Mouse (Mus musculus) lung, postnatal 14 days (tissue): ENCODE results near the gene Hist1h3b.
"Not testable (repeated sequence)": the region's sequence is repeated elsewhere in the genome, so short reads cannot be mapped to it uniquely, and the experiment has no call there.

Experiments
- DNase-seq: peaks from one replicate; pipeline ENCODE4 v3.0.0; 2021

Gene Hist1h3b

GRCm38 (mm10) chr13:23752067-23752741 lies at the start of gene Hist1h3b:
TSS of gene Hist1h3b (plus strand) at chr13:23752267.
- peak; percentile 88 for DNase-seq

GRCm38 (mm10) chr13:23702801-23703200 lies 49.3 kb upstream of the Hist1h3b start:
- not testable (repeated sequence) for DNase-seq

- no peak for DNase-seq
Measured at GRCm38 (mm10) chr13:23705751-23706356, 46.2 kb upstream of the Hist1h3b start.

- DNase-seq: no peak
Measured at GRCm38 (mm10) chr13:23706771-23707170, 45.3 kb upstream of the Hist1h3b start.

- DNase-seq: no peak
Measured at GRCm38 (mm10) chr13:23708041-23708440, 44.0 kb upstream of the Hist1h3b start.

GRCm38 (mm10) chr13:23708654-23709053 lies 43.4 kb upstream of the Hist1h3b start:
- DNase-seq: no peak

- DNase-seq: no peak
Measured at GRCm38 (mm10) chr13:23709714-23710373, 42.2 kb upstream of the Hist1h3b start.

- DNase-seq: peak; percentile 58
Measured at GRCm38 (mm10) chr13:23710374-23711089, 41.5 kb upstream of the Hist1h3b start, which contains the start of gene Hfe. TSS of gene Hfe (minus strand) at chr13:23710854.

GRCm38 (mm10) chr13:23716261-23717042 lies 35.6 kb upstream of the Hist1h3b start:
- DNase-seq: no peak

GRCm38 (mm10) chr13:23717176-23717575 lies 34.9 kb upstream of the Hist1h3b start:
- no peak for DNase-seq

- not testable (repeated sequence) for DNase-seq
Measured at GRCm38 (mm10) chr13:23717593-23718245, 34.3 kb upstream of the Hist1h3b start.

- DNase-seq: no peak
Measured at GRCm38 (mm10) chr13:23724239-23724638, 27.8 kb upstream of the Hist1h3b start.

- no peak for DNase-seq
Measured at GRCm38 (mm10) chr13:23725213-23725612, 26.9 kb upstream of the Hist1h3b start.

GRCm38 (mm10) chr13:23728472-23729191 lies 23.4 kb upstream of the Hist1h3b start:
- no peak for DNase-seq

- DNase-seq: no peak
Measured at GRCm38 (mm10) chr13:23729192-23729525, 22.9 kb upstream of the Hist1h3b start.

GRCm38 (mm10) chr13:23729706-23730105 lies 22.4 kb upstream of the Hist1h3b start:
- no peak for DNase-seq

GRCm38 (mm10) chr13:23730479-23730878 lies 21.6 kb upstream of the Hist1h3b start:
- DNase-seq: no peak

GRCm38 (mm10) chr13:23732156-23732804 lies 19.8 kb upstream of the Hist1h3b start:
- no peak for DNase-seq

- no peak for DNase-seq
Measured at GRCm38 (mm10) chr13:23737091-23737490, 15.0 kb upstream of the Hist1h3b start.

- no peak for DNase-seq
Measured at GRCm38 (mm10) chr13:23738041-23738440, 14.0 kb upstream of the Hist1h3b start.

- DNase-seq: peak; percentile 91
Measured at GRCm38 (mm10) chr13:23738677-23739068, 13.4 kb upstream of the Hist1h3b start, which contains the start of gene Hist1h1c. TSS of gene Hist1h1c (plus strand) at chr13:23738808.
